Mouse (Mus musculus): ENCODE results near the gene Faim2.

Gene Faim2

DNA sequence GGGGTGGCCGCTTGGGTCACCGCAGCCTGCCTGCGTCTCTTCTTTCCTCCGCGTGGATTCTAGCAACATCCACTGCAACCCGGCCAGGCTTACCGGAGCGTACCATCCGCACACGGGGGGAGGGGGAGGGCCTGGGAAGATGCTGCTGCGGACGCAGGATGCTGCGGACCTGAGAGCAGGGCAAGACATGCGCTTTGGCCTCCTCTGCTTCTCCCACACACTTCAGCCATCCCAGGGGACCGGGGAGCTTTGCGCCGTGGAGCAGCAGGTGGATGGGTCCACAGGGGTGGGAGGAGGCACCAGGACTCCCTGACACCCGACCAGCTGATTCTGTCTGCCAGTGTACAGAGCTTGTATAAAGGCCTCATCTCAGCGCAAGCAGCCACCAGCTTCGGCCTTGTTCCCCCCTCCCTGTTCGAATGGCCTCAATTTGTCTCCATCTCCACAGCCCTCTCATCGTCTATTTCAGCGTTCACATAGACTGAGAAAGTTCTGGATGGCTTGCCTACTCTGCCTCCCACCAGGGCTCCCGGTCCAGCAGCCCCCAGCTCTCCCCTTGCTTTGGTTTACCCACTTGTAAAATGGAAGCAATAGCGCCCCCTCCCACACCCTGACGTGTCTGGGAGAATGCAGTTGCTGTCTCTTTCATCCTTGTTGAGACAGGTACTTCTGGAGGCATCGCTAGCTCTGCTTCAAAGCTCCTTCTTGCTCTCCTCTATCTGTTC lies at the start of gene Faim2:
Gene Faim2, minus strand, starts transcription at position 537 of the 725 bp plus-strand sequence.
- in situ Hi-C loops (cut with MboI, MseI): no loop called here

- in situ Hi-C loops (cut with MboI, MseI): no loop called here
These were observed 41.2 kb upstream of the Faim2 start for GRCm38 (mm10) chr15:99569123-99569522.

DNA sequence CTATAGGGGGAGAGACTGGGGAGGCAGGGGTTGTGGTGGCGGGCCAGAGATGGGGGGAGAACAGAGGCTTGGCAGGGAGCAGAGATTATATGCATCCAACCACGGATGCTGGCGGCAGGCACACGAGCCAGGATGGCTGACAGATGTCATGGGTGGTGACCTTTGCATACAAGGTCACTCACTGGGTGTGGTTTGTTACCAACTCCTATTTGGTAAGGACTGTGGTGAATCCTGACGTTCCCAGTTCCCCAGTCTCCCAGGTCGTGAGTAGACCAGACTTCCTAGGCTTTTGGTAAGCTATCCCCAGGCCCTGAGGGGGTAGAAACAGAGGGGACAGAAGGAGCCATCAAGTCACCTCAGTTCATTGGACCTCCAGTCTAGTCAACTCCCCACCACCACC lies 40.7 kb upstream of the Faim2 start:
- in situ Hi-C loops (cut with MboI, MseI): no loop called here

- in situ Hi-C loops (cut with MboI, MseI): no loop called here
These were observed 39.4 kb upstream of the Faim2 start for GRCm38 (mm10) chr15:99567371-99567770.

DNA sequence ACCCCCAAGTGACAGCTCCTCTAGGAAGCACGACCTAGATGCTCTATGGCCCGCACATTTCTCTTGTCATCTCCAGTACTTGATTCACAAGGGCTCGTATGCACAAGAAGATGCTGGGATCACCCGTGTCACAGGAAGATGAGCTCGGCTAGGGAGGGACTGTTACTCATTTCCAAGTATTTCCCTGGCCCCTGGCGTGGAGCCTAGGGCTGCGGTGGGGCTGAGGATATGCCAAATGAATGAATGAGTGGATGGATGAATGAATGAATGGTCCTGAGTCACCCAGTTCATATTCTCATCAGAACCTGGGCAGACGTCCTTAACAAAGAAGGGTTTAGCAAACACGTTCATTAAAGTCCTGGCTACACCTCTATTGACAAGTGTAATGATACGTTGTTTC lies 32.3 kb upstream of the Faim2 start:
- in situ Hi-C loops (cut with MboI, MseI): no loop called here

DNA sequence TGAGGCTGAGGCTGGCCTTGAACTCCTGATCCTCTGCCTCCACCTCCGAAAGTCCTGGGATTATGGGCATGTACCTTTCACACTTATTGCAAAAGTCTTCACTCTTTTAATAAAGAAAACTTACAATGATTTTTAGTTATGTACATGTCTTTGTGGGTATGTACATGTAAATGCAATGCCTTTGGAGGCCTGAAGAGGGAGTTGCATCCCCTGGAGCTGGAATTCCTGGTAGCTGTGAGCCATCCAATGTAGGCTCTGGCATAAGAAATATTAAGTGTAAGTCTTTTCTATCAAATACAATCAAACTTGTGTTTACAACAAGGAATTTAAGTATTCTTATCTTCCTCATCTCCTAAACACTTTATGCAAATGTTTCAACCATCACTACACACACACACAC lies 31.0 kb upstream of the Faim2 start:
- in situ Hi-C loops (cut with MboI, MseI): no loop called here

DNA sequence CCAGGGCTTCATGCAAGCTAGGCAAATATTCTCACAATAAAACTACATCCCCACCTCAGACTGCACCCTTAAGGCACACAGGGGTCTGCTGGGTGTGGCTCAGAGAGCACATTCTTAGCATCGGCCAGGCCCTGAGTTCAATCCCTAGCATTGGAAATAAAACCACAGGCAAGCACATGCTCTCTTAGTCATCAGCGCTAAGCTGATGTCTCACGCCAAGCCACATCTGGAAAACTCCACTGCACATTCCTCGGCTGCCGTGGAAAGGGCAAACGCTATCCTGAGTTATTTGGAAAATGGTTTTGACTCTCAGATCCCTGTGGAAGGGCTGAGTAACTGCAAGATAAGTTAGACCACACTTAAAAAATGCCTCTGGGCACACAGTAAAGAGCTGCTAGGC lies 25.8 kb upstream of the Faim2 start:
- in situ Hi-C loops (cut with MboI, MseI): no loop called here

DNA sequence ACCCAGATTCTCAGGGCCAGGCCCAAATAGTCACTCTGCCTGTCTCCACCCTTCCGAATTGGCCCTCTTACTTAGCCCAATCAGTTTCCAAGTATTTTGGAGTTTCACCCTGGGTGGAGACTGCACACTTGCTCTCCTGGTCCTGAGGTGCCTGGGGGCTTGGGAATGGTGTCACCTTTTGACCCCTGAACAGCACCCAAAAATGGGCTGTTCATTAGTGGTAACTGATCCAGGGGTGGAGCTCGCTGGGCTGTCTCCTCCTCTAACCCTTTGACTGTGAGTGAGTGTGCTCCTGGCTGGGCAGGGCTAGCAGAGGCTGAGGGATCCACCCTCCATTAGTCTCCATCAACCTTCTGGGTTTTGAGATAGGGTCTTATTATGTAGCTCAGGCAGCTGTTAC lies 21.9 kb upstream of the Faim2 start:
- in situ Hi-C loops (cut with MboI, MseI): no loop called here

- in situ Hi-C loops (cut with MboI, MseI): no loop called here
These were observed 19.8 kb upstream of the Faim2 start for GRCm38 (mm10) chr15:99547732-99548131.

- in situ Hi-C loops (cut with MboI, MseI): no loop called here
These were observed 18.6 kb upstream of the Faim2 start for GRCm38 (mm10) chr15:99546596-99546995.

DNA sequence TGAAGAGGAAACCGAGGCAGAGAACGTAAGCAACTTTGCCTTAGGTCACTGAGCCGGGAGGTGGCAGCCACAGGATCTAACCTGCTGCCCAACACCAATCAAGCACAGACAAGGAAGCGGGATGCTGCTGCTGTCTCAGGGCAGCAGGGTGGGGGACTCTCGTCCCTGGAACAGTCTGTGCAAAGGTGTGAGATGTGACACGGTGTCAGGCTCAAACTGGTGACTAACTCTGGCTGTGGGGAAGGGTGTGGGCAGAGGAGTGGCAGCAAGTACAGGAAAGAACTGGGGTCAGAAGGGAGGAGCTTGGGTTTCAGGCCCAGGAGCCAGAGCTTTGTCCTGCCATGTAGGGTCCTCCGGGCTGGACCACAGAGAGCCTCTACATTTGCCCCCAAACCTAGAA lies 16.1 kb upstream of the Faim2 start:
- in situ Hi-C loops (cut with MboI, MseI): no loop called here

DNA sequence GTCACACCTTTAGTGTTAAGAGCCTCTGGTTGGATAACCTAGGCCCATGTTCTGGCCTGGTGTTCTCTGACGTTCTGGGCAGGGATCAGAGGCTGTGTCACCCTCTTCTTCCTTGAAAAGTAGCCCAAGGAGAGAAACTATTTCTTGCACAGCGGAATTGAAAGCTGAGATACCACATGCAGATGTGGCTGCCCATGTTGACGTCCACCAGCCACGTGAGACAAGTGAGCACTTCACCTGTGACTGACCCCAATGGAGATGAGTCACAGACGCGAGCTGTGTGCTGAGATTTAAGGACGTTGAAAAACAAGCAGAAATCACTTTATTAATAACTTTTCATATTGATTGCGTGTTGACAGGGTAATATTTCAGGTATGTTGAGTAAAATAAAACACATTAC lies 11.9 kb upstream of the Faim2 start:
- in situ Hi-C loops (cut with MboI, MseI): no loop called here

DNA sequence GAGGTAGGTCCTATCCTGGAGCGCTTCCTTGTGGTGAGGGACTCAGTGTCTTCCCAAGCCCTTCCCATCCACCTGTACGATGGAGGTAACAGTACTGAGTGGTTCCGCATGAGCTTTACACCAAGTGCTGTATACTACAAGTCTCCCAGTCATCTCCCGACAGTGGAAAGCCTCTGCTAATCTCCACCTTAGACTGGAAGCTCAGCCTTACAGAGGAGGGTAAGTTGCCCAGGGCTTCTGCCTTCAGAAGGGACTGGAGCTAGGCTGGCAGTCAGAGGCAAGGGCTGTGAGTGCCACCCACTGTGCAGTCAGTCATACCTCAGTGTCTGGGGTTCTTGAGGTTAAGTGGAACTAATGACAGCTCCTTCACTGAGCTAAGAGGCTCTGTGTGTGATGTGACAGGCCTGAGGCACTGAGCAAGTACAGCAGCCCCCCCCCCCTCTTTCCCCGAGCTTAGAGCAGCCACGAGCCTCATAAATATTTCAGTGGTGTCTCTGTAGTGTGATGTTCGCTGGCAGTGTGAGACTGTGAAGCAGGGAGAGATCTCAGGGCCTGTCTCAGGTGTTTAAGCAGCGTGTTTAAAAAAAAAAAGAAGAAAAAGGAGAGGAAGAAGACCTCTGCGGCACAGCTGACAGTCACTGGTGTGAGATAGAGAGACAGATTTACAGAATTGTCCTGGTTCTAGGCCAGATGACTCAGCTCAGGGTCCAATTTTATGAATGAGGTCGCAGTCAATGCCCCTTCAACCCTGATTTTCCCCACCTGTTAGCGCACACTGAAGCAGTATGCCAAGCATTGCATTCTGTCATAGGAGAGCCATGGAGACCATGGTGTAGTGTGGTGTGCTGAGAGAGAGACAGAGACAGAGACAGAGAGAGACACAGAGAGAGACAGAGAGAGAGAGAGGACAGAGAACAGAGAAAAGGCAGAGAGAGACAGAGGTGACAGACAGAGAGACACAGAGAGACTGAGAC lies 9.2 kb upstream of the Faim2 start:
- in situ Hi-C loops (cut with MboI, MseI): no loop called here

DNA sequence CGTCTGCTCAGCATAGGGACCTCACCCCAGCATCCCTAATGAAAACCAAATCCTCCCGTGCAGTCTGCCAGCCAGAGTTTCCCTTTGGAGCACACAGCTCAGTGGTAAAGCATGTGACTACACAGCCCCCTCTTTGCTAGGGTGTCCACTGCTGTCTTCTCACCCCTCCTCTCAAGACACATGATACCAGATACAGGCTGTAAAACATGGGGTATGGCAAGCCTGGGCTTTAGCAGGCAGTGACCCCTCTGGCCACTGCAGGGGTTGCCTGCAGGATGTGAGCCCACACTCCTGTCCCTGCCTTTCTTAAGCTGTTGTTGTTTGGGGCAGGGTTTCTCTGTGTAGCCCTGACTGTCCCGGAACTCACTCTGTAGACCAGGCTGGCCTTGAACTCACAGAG lies 4.1 kb upstream of the Faim2 start:
- in situ Hi-C loops (cut with MboI, MseI): no loop called here

- in situ Hi-C loops (cut with MboI, MseI): no loop called here
These were observed 3.2 kb upstream of the Faim2 start for GRCm38 (mm10) chr15:99531146-99531545.

DNA sequence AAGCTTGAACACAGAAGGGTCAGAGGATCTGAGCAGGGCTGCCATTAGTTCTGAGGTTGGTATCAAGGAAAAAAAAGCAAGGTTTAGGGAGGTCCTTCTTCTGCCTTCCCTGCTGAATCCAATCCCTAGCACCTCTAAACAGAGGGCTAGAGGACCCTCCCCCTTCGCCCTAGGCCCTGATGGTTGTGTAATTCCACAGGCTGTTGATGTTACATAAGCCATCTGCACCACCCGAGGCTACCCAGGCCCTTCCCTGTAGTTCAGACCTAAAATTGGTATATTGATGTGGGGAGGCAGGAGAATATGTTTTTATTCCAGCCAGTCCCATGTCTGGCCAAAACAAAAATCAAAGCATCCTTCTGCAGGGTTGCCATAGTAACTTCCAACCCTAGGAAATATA lies 1.3 kb downstream of the Faim2 start:
- in situ Hi-C loops (cut with MboI, MseI): no loop called here

DNA sequence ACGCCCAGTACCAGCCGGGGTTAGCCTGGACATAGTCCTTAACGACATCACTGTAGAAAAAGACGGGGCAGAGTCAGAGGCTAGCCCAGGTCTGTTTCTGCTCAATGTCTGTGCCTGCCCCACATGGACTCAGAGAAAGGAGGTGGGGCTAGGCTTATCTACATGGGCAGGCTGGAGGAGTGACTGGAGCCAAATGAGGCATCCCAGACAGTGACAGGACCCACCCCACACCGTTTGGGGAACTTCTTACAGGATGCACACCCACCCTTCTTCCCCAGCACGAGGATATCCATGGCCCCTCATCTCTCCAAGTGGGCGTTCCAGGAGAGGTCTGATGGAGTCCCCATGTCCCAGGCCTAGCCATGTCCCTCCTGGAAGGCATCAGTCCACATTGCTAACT lies 7.7 kb downstream of the Faim2 start:
- in situ Hi-C loops (cut with MboI, MseI): no loop called here

DNA sequence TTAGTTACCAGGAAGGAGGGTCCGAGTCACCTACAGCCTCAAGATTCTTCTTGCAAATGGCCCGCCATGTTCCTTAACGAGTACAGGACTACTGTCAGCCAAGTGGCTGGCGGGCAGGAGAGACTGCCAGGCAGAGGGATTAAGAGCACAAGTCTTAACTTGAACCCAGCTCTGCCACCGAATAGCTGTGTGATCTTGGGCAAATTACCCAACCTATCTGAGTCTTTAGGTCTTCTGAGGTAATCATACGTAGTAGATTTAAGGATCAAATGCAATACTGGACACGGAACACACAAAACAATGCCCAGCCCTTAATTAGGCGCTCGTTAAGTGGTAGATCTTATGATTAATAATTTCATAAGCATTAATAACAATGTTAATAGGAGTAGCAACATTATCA lies 8.3 kb downstream of the Faim2 start:
- in situ Hi-C loops (cut with MboI, MseI): no loop called here

DNA sequence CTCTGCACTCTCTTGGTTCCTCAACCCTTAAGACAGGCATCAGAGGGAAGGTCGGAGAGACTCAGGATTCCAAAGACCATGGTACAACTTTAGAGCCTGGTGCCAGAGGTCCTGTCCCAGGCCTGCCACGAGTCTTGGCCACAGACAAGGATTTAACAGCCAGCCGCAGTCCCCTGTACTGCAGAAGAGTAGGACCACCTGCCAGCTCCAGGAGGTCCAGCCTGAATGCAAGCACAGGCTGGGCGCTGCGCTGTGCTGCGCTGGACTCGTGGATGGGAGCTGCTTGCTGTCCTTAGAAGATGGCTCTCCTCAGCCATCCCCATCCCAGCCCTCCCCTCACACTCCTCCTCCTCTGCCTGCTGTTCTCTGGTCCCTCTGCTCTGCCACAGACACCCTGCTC lies 10.2 kb downstream of the Faim2 start:
- in situ Hi-C loops (cut with MboI, MseI): no loop called here

- in situ Hi-C loops (cut with MboI, MseI): no loop called here
These were observed 11.2 kb downstream of the Faim2 start for GRCm38 (mm10) chr15:99516715-99517114.

- in situ Hi-C loops (cut with MboI, MseI): no loop called here
These were observed 16.0 kb downstream of the Faim2 start for GRCm38 (mm10) chr15:99511797-99512525.

DNA sequence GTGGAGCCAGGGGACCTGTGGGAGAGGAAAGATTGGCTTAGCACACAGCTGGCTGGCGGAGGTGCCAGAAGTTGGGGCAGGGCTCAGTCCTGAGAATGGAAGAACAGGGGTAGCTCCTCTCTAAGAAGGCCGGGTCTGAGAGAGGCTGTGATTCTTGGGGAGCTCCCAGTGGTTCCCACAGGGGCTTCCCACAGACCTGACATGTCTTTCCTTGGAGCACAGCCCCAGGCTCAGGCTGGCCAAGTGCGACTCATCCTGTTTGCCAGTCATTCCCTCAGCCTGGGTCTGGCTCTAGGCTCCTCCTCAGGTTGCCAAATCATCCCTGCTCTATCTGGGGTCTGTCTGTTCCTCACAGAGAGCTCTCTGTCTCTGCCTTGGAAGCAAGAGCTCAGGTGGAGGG lies 17.3 kb downstream of the Faim2 start:
- in situ Hi-C loops (cut with MboI, MseI): no loop called here

Data from regulatory T cell (primary cell).